Mouse (Mus musculus): ENCODE data around the gene A330070K13Rik.

GRCm38 (mm10) chr5:130411516-130411915 lies 27.1 kb upstream of the A330070K13Rik start:
- TF ChIP-seq CTCF (IDR thresholded peaks at IDR 0.05; ENCODE audit: low read depth) = no peak
- TF ChIP-seq EP300 (IDR thresholded peaks at IDR 0.05; ENCODE audit: low read depth) = no peak

All from liver, postnatal 0 days (tissue).